Mouse (Mus musculus) right cerebral cortex, postnatal 14 days (tissue): ENCODE measurements around the gene Ino80d.
"Not testable (repeated sequence)": the region's sequence is repeated elsewhere in the genome, so short reads cannot be mapped to it uniquely, and the experiment has no call there.

Experiments
- DNase-seq: peaks from one replicate; pipeline ENCODE4 v3.0.0; 2022

Ino80d gene

GRCm38 (mm10) chr1:63114136-63114781, at the start of gene Ino80d:
Gene Ino80d (minus strand): TSS chr1:63114667.
- peak; percentile 68 for DNase-seq

- DNase-seq = no peak
These were observed 25.8 kb upstream of the Ino80d start for GRCm38 (mm10) chr1:63140231-63140630.

- not testable (repeated sequence) for DNase-seq
These were observed 24.1 kb upstream of the Ino80d start for GRCm38 (mm10) chr1:63138586-63138985.

DNA sequence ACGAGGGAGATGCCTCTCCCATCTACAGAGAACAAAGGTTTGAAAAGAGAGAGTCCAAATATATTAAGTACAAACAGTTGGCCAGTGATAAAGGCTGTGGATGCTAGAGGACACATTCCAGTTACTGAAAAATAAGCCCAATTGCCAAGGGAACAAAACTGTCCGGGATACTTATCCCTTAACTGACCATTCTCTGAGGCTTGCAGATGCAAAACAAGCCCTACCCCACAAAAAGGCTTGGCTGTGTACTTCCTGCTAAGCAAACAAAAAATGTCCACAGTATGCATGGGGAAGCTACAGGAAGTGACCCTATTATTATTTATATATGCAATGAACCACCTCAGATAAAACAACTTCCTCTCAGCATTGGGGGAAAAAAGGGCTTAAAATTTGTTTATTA, 23.5 kb upstream of the Ino80d start:
- no peak for DNase-seq

DNA sequence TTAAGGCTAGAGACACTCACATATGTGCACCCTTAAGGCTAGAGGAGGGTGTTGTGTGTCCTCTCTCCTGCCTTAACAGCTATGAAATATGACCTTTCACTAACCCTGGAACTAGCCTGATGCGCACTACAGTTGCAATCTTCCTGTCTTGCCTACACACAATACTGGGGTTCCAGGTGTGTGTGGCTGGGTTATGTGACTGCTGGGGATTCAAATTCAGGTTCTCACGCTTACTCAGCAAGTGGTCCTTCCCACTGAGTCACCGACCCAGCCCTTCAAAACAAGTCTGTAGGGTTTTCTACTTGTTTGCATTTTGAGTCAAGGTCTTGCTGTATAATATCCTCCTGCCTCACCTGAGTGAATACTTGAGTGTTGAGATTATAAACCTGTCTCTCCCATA, 20.1 kb upstream of the Ino80d start:
- DNase-seq = no peak

- DNase-seq = no peak
These were observed 17.3 kb upstream of the Ino80d start for GRCm38 (mm10) chr1:63131766-63132165.

DNA sequence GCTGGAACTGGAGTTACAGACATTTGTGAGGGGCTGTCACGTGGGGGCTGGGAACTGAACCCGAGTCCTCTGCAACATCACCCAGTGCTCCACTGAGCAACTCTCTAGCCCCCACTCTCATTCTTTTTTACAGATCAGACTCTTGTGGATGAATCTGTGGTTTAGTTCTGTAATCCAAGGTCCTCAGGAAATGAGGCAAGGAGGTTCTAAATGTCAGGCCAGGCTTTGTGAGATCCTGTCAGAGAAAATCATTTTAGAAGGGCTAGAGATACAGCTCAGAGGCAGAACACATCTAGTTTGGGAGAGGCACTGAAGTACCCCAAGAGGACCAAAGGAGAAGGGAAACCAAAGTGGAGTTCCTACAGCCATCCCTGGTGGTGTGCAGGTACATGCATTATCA, 16.4 kb upstream of the Ino80d start:
- no peak for DNase-seq

GRCm38 (mm10) chr1:63129857-63130690, 15.6 kb upstream of the Ino80d start:
- no peak for DNase-seq

GRCm38 (mm10) chr1:63129273-63129672, 14.8 kb upstream of the Ino80d start:
- DNase-seq = no peak

GRCm38 (mm10) chr1:63126206-63126605, 11.7 kb upstream of the Ino80d start:
- DNase-seq = no peak

- DNase-seq = no peak
These were observed 9.5 kb upstream of the Ino80d start for GRCm38 (mm10) chr1:63123823-63124450.

DNA sequence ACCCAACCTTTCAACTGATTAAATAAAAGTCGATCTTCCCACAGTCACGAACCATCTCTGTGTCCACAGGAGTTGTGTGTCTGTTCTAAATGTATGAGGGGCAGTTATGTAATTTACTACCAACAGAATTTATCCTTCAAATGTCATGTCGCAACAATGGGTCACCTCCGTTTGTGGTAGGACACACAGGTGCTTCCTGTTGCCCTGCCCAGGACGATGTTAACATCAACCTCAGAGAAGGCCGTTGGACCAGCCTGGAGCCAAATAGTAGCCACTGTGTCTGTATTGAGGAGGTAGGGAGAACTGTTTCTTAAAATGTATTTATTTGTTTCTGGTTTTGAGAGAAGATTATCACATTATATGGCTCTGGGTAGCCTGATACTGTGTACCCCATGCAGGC, 7.5 kb upstream of the Ino80d start:
- DNase-seq = no peak

DNA sequence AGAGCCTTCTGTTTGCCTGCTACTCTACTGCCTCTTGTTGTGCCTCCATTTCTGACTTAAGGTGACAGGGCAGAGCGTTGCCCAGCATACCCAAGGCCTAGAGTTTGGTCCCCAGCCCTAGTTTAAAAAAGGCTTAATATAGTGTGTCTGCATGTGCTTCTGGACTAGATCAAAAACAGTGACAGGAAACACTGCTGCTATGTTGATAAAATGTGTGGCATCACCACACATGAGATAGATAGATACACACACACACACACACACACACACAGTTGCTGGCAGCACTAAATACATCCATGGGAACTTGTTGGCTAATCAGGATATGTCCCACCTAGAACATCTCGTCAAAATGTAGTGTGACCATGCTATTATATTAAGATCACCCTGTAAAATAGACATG, 5.9 kb upstream of the Ino80d start:
- no peak for DNase-seq

DNA sequence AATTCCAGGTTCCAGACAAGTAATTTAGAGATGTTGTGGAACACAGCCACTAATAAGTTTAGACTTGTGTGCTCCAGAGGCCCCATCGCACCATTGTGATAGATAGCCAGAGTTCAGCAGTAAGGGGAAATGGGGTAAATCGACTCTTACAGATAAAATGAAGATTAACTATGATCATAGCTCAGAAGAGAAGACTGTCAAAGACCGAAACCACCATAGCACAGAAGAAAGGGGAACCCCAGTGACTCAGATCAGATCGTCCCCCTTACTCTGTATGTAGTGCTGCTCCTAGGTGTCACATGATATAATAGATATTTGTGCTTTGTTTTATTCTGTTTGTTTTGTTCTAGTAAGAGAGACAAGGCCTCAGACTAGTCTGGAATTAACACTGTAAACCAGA, 5.2 kb upstream of the Ino80d start:
- DNase-seq = no peak

DNA sequence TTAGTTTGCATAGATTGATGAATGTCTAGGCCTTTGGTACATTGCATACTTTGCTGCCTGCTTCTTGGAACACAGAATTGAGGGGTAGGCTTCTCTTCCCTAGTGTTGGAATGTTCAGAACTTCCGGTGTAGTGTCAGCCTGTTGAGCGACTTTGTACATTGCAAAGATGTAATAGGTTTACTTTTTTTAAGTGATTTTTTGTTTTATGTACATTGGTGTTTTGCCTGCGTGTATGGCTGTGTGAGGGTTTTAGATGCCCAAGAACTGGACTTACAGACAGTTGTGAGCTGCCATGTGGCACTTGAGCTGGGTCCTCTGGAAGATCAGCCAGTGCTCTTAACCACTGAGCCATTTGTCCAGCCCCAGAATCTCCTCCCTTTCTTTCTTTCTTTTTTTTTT, 1.1 kb upstream of the Ino80d start:
- DNase-seq = no peak

DNA sequence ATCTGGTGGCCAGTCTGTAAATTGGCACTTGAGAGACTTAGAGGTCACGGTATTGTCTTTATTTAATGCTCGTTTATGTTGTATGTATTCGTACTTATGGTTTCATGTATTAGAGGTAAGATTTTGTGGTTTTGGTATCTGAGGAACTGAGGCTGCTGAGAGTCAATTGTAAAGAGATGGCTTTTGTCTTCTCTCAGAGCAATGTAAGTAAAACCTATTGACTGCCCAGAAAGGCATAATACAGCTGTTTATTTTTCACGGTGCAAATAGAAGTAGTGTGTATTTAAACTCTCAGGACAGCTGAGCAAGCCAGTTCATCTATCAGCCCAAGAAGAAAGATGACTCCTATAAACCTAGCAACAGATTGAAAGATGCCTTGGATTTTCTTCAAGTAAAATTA, 629 bp upstream of the Ino80d start:
- no peak for DNase-seq

DNA sequence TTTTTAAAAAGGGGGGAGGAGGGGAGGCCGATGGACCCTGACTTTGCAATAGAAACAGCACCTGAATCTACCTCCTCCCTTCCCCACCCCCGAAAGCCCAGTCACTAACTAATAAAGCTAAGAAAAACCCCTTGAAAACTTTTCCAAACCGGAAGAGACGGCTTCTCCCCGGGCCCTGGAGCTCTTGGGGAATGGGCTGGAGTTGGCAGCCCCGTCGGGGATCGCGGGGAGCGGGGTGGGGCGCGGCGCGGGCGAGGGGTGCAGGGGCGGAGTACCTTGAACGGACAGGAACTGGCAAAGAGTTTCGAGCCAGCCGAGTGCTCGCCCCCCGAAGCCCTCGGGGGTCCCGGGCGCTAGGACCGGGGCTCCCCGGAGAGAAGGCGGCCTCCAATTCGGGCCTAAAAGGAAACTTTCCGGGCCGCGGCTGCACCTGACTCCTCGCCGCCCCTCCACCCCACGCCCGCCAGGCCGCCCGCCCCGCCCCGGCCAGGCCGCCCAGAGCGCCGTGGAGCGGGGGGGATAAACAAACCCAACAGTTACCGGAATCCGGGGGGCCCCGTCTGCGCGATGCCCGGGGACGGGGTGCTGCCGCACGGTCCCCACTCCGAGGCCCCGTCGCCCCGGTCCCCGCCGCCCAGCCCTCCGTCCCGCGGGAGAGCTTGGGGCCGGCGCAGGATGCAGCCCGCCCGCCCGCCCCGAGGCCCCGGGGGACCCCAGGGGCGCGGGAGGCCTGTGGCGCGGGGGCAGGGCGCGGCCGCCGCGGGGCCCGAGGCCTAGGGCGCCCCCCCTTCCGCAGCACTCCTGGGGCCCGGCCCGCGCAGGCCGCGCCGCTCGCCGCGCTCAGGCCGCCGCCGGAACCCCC, 962 bp downstream of the Ino80d start:
- DNase-seq = peak; percentile 35

GRCm38 (mm10) chr1:63112865-63113261, 1.6 kb downstream of the Ino80d start:
- DNase-seq = no peak

- no peak for DNase-seq
These were observed 2.2 kb downstream of the Ino80d start for GRCm38 (mm10) chr1:63112151-63112864.

DNA sequence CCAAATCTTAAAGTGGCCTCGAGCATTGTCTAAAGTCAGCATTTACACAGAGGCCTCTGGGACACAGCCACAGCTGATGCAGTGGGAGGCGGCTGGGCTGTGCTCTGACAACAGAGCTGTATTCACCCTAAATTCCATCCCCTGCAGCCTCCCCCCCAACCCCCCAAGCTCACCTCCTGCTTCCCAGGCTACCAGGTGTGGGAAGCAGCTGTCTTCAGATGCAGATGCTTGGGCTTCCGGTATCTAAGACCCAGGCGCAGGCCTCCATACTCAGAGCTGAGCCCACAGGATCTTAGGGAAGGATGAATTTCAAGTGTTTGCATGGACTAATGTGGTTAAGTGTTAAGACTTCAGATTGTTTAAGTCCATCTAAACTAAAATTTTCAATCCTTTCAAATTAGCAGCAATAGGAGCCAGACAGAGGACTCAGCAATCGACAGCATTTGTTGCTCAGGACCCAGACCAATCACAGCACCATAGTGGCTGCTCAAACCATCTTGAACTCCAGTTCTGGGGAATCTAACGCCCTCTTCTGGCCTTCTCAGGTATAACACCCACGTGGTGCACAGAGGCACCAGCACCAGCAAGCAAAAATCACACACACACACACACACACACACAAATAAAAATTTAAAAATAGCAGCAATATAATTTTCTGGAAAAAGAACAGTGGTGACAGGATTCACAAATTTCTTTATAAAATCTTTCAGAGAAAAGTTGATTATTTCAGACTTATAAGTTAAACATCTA, 3.8 kb downstream of the Ino80d start:
- peak; percentile 34 for DNase-seq

GRCm38 (mm10) chr1:63107614-63108327, 6.7 kb downstream of the Ino80d start:
- no peak for DNase-seq
